Mouse (Mus musculus) stomach, postnatal 0 days (tissue): Measurements from ENCODE around the gene Cept1. TPM values are rescaled to one million over a fixed set of nuclear protein-coding genes. Genes with fewer than 3 reads are reported as not detected.
A peak's percentile ranks its signal among the peaks of the same experiment; 100 is the strongest.

Experiments used
- ATAC-seq: fragments of 200-750 bp; cut with Nextera tagmentation; 2 replicates; pipeline ENCODE4 v1.8.0; 2017; ENCODE audit not compliant: low FRiP score, low TSS enrichment
- DNase-seq: peaks from one replicate; pipeline ENCODE4 v3.0.0-alpha.2; 2016; ENCODE audit warnings: low spot score
- H3K27ac ChIP-seq: fragments of 300-500 bp; sonication (generic); replicated peaks from 2 replicates; pipeline ENCODE4 v1.5.1; 2014; ENCODE audit warnings: mild to moderate bottlenecking, control low read depth
- H3K27me3 ChIP-seq: fragments of 300-500 bp; sonication (generic); 2 replicates; pipeline ENCODE4 v1.6.1; 2014; ENCODE audit warnings: low read length; ENCODE audit not compliant: control insufficient read depth, insufficient read depth
- H3K36me3 ChIP-seq: fragments of 300-500 bp; sonication (generic); 2 replicates; pipeline ENCODE4 v1.6.1; 2014; ENCODE audit warnings: low read length, mixed read lengths; ENCODE audit not compliant: control insufficient read depth, insufficient read depth
- H3K4me1 ChIP-seq: fragments of 300-500 bp; sonication (generic); replicated peaks from 2 replicates; pipeline ENCODE4 v1.6.1; 2014; ENCODE audit warnings: antibody characterized with exemption; ENCODE audit not compliant: control insufficient read depth, insufficient read depth
- H3K4me2 ChIP-seq: fragments of 300-500 bp; sonication (generic); replicated peaks from 2 replicates; pipeline ENCODE4 v1.6.1; 2014; ENCODE audit warnings: low read depth, mild to moderate bottlenecking, control low read depth, moderate library complexity
- H3K4me3 ChIP-seq: fragments of 300-500 bp; sonication (generic); 2 replicates; pipeline ENCODE4 v1.5.1; 2014; ENCODE audit warnings: low read depth, low read length, control low read depth
- H3K9ac ChIP-seq: fragments of 300-500 bp; sonication (generic); 2 replicates; pipeline ENCODE4 v1.6.1; 2014; ENCODE audit warnings: mild to moderate bottlenecking, low read length, control low read depth, mixed read lengths
- H3K9me3 ChIP-seq: fragments of 300-500 bp; sonication (generic); 2 replicates; pipeline ENCODE4 v1.6.1; 2016; ENCODE audit warnings: low read length; ENCODE audit not compliant: control insufficient read depth
- CTCF ChIP-seq: IDR thresholded peaks from 2 replicates; pipeline ENCODE4 v1.5.1; 2016; ENCODE audit warnings: antibody characterized with exemption, low read depth, mild to moderate bottlenecking, moderate library complexity
- EP300 ChIP-seq: optimal IDR thresholded peaks from 2 replicates; pipeline ENCODE3; 2016; ENCODE audit warnings: antibody characterized with exemption
- WGBS: fragments of 180-500 bp; shearing (Covaris S2); extraction: QIAGEN DNeasy Blood & Tissue Kit; methylation state at CpG from one replicate; pipeline ENCODE4 v1.1.7; 2014; 5-methylcytosine and 5-hydroxymethylcytosine counted together
- polyA plus RNA-seq: library from polyadenylated mRNA; unstranded; fragments of >200 nt; fragmentation: Nextera tagmentation; extraction: Ambion mirVana; gene quantifications from 2 replicates; pipeline ENCODE4 v1.2.1, GENCODE M21; 2015

The Cept1 gene
- polyA plus RNA-seq, 1 experiment from 2014 or later = 68.9 TPM

- Histone ChIP-seq H3K9me3 (no peaks in the 10 kb centered on the region), H3K36me3 (peaks cover 5% of the 10 kb centered on the region; the same call in 1 of the 2 replicates), H3K27me3 (no peaks in the 10 kb centered on the region), H3K4me2 (no peak overlapping the region), H3K4me1 (peaks cover 2% of the 10 kb centered on the region; the same call in 1 of the 2 replicates), H3K27ac (no peak overlapping the region), H3K4me3 (no peak overlapping the region), H3K9ac (no peak overlapping the region)
- DNase-seq = no peak
- WGBS = 84% methylated on average over 2 of the region's 2 CpGs
- TF ChIP-seq EP300 = no peak
- no peak for ATAC-seq
Observed at GRCm38 (mm10) chr3:106500510-106500909, 47.1 kb downstream of the Cept1 start.

- H3K9me3 ChIP-seq = no peaks in the 10 kb centered on the region
- 32% methylated on average over 3 of the region's 3 CpGs for WGBS
- DNase-seq (no peak), ATAC-seq (no peak)
- H3K27me3 ChIP-seq = no peaks in the 10 kb centered on the region
- no peak overlapping the region for H3K9ac ChIP-seq
- H3K4me2 ChIP-seq = no peak overlapping the region
- no peak overlapping the region for H3K4me3 ChIP-seq
- peaks cover 2% of the 10 kb centered on the region; the same call in 1 of the 2 replicates for H3K36me3 ChIP-seq
- TF ChIP-seq CTCF (no peak), EP300 (no peak)
- H3K27ac ChIP-seq = no peak overlapping the region
- peaks cover 5% of the 10 kb centered on the region for H3K4me1 ChIP-seq
Observed at GRCm38 (mm10) chr3:106496996-106497395, 50.6 kb downstream of the Cept1 start.

GRCm38 (mm10) chr3:106496045-106496721, 51.4 kb downstream of the Cept1 start:
- 32% methylated on average over 4 of the region's 4 CpGs for WGBS
- H3K4me1 ChIP-seq = peaks cover 5% of the 10 kb centered on the region
- H3K27me3 ChIP-seq = no peaks in the 10 kb centered on the region
- no peak overlapping the region for H3K4me3 ChIP-seq
- H3K9me3 ChIP-seq = no peaks in the 10 kb centered on the region
- TF ChIP-seq EP300 (no peak), CTCF (no peak)
- DNase-seq = peak; percentile 46
- peak; percentile 68 for ATAC-seq
- H3K4me2 ChIP-seq = no peak overlapping the region
- no peak overlapping the region for H3K9ac ChIP-seq
- peak overlapping the region; percentile 67 for H3K27ac ChIP-seq
- H3K36me3 ChIP-seq = no peaks in the 10 kb centered on the region

- no peak for DNase-seq
- TF ChIP-seq CTCF = no peak
- TF ChIP-seq EP300 = no peak
Observed at GRCm38 (mm10) chr3:106495346-106496044, 52.1 kb downstream of the Cept1 start.

GRCm38 (mm10) chr3:106494417-106494950, 53.1 kb downstream of the Cept1 start:
- ATAC-seq = no peak
- Histone ChIP-seq H3K27ac (0 out of 2 replicates have a peak overlapping the region, but pooled peaks have one; percentile 35), H3K9ac (no peak overlapping the region), H3K36me3 (no peaks in the 10 kb centered on the region), H3K27me3 (no peaks in the 10 kb centered on the region), H3K9me3 (no peaks in the 10 kb centered on the region), H3K4me3 (no peak overlapping the region), H3K4me2 (no peak overlapping the region), H3K4me1 (peaks cover 5% of the 10 kb centered on the region)
- no peak for DNase-seq
- no peak for TF ChIP-seq EP300
- no peak for TF ChIP-seq CTCF
- WGBS = 44% methylated on average over 1 of the region's 1 CpGs

More at GRCm38 (mm10) chr3:106495346-106496044, 52.1 kb downstream of the Cept1 start:
- Histone ChIP-seq H3K9me3 (no peaks in the 10 kb centered on the region), H3K27ac (peak overlapping the region; percentile 67), H3K9ac (no peak overlapping the region), H3K27me3 (no peaks in the 10 kb centered on the region), H3K36me3 (no peaks in the 10 kb centered on the region), H3K4me3 (no peak overlapping the region), H3K4me1 (peaks cover 5% of the 10 kb centered on the region), H3K4me2 (no peak overlapping the region)
- ATAC-seq = peak; percentile 24; the same call in 1 of the 2 replicates
- 62% methylated on average over 1 of the region's 1 CpGs for WGBS
